In genomic region chr4:127168914-127169345, GRCm38 (mm10) we compare ENCODE assay signal across 7 mouse cellular contexts. TPM values are rescaled to one million over a fixed set of nuclear protein-coding genes. Genes with fewer than 3 reads are reported as not detected.
DNase-seq lines count a peak whose midpoint lies in the region; ATAC-seq and TF ChIP-seq lines count a peak whose summit lies in the region.

TSS of gene Dlgap3 (plus strand) at chr4:127169204.

- no peak within 1 kb of the TSS for H3K27ac ChIP-seq in thymus, adult 2 months (ENCODE audit: control insufficient read depth, insufficient read depth, low read length)
- H3K27ac ChIP-seq in heart, embryonic 11.5 days (ENCODE audit: low read depth, low read length), result no peak within 1 kb of the TSS
- H3K27ac ChIP-seq in stomach, embryonic 16.5 days (ENCODE audit: low read length), result no peak within 1 kb of the TSS; the same call in 1 of the 2 replicates

- peak within 1 kb of the TSS; percentile 91 for H3K4me2 ChIP-seq in heart, embryonic 11.5 days
- H3K4me2 ChIP-seq in stomach, embryonic 16.5 days (ENCODE audit: low read depth, low read length), result peak within 1 kb of the TSS; percentile 100

- H3K4me3 ChIP-seq in thymus, adult 2 months (ENCODE audit: control insufficient read depth, insufficient read depth, low read length), result peak within 1 kb of the TSS; percentile 29
- peak within 1 kb of the TSS; percentile 72 for H3K4me3 ChIP-seq in heart, embryonic 11.5 days (ENCODE audit: low read depth, low read length)
- H3K4me3 ChIP-seq in stomach, embryonic 16.5 days (replicated peaks; ENCODE audit: low read length), result peak within 1 kb of the TSS; percentile 70

- 2% methylated on average over 67 of the region's 67 CpGs for WGBS in thymus, adult 2 months
- 1% methylated on average over 56 of the region's 67 CpGs for WGBS in heart, embryonic 11.5 days (ENCODE audit: insufficient replicate concordance)
- under 1% methylated on average over 60 of the region's 67 CpGs for WGBS in stomach, embryonic 16.5 days

- no peak for TF ChIP-seq POLR2A in thymus, adult 2 months (IDR thresholded peaks at IDR 0.05; ENCODE audit: control insufficient read depth, extremely low read depth, insufficient read depth, low read length, poor library complexity)

- peak within 1 kb of the TSS; percentile 65 for H3K9ac ChIP-seq in heart, embryonic 11.5 days (ENCODE audit: low read depth, low read length)
- H3K9ac ChIP-seq in stomach, embryonic 16.5 days (ENCODE audit: low read length), result peak within 1 kb of the TSS; percentile 74

- H3K36me3 ChIP-seq in thymus, adult 2 months (ENCODE audit: control insufficient read depth, insufficient read depth, low read length), result no peaks in the 10 kb centered on the region
- no peaks in the 10 kb centered on the region for H3K36me3 ChIP-seq in heart, embryonic 11.5 days (ENCODE audit: control insufficient read depth, insufficient read depth, low read length)
- H3K36me3 ChIP-seq in stomach, embryonic 16.5 days (ENCODE audit: control insufficient read depth, insufficient read depth, low read length), result no peaks in the 10 kb centered on the region

- DNase-seq in thymus, adult 2 months, result peak; percentile 4
- DNase-seq in thymus, postnatal 10 days (ENCODE audit: low spot score in 2 of 2), result no peak
- peak; percentile 74 for DNase-seq in cerebellum, adult 9-10 months
- peak; percentile 53 to 67 for DNase-seq in layer of hippocampus, postnatal 10 days (ENCODE audit: low spot score in 2 of 2)
- peak; percentile 12 for DNase-seq in lung, postnatal 10 days

- peak; percentile 46; the same call in 1 of the 2 replicates for ATAC-seq in heart, embryonic 11.5 days (replicated peaks; ENCODE audit: insufficient number of reproducible peaks, low FRiP score, low TSS enrichment)
- peak; percentile 75 for ATAC-seq in stomach, embryonic 16.5 days (ENCODE audit: insufficient read depth, low FRiP score)

- peaks cover 10% of the 10 kb centered on the region for H3K4me1 ChIP-seq in thymus, adult 2 months (replicated peaks; ENCODE audit: control insufficient read depth, insufficient read depth, low read length)
- peaks cover 9% of the 10 kb centered on the region for H3K4me1 ChIP-seq in heart, embryonic 11.5 days (ENCODE audit: control insufficient read depth, insufficient read depth, low read length)
- peaks cover 13% of the 10 kb centered on the region; the same call in 1 of the 2 replicates for H3K4me1 ChIP-seq in stomach, embryonic 16.5 days (ENCODE audit: control insufficient read depth, insufficient read depth, low read length)

- no peaks in the 10 kb centered on the region for H3K9me3 ChIP-seq in heart, embryonic 11.5 days (replicated peaks; ENCODE audit: control insufficient read depth, low read length)
- H3K9me3 ChIP-seq in stomach, embryonic 16.5 days (replicated peaks; ENCODE audit: control insufficient read depth, low read length), result no peaks in the 10 kb centered on the region

- TF ChIP-seq CTCF in thymus, adult 2 months (IDR thresholded peaks at IDR 0.05; ENCODE audit: borderline replicate concordance, control insufficient read depth, extremely low read depth, insufficient read depth, low read length, poor library complexity), result no peak

- peaks cover 18% of the 10 kb centered on the region; the same call in 1 of the 2 replicates for H3K27me3 ChIP-seq in thymus, adult 2 months (ENCODE audit: control insufficient read depth, insufficient read depth, low read length)
- H3K27me3 ChIP-seq in heart, embryonic 11.5 days (ENCODE audit: control insufficient read depth, insufficient read depth, low read length), result peaks cover 63% of the 10 kb centered on the region
- peaks cover 37% of the 10 kb centered on the region for H3K27me3 ChIP-seq in stomach, embryonic 16.5 days (ENCODE audit: control insufficient read depth, insufficient read depth, low read length)

RNA-seq across cellular contexts. Expression of gene Dlgap3, which starts in this region (rescaled TPM):
- 2.6 and 3.6 TPM in 2 replicates for polyA plus RNA-seq in thymus, adult 2 months (2012; rRNA removed)
- 1.2 and 1.4 TPM in 2 replicates for polyA plus RNA-seq in heart, embryonic 11.5 days (2014; fragmentation: Nextera tagmentation; extraction: Ambion mirVana)
- 100 to 1,000 TPM; 218 to 228 TPM for total RNA-seq in layer of hippocampus, postnatal 10 days (2021)
- 0.45 and 0.51 TPM in 2 replicates for polyA plus RNA-seq in stomach, embryonic 16.5 days (2015; fragmentation: Nextera tagmentation; extraction: Ambion mirVana)

Comparison
In these comparisons a context has a peak if more than half of its experiments do, and no peak if none do; other contexts are left out.
1. DNase-seq: peak in thymus, adult 2 months (single experiment), cerebellum, adult 9-10 months (single experiment), layer of hippocampus, postnatal 10 days (2 of 2) and lung, postnatal 10 days (single experiment); none in thymus, postnatal 10 days (0 of 2).
2. Peak in ATAC-seq, H3K4me3 ChIP-seq, H3K9ac ChIP-seq and H3K4me2 ChIP-seq in stomach, embryonic 16.5 days; RNA of the gene not detected or under 1 TPM.
3. Peak in every context shown above with its lines, with median percentiles within 50 percentile points of each other: H3K4me3 ChIP-seq.